Mouse (Mus musculus): ENCODE data around the gene Gldc. TPM values are rescaled to one million over a fixed set of nuclear protein-coding genes. Genes with fewer than 3 reads are reported as not detected.
A peak's percentile ranks its signal among the peaks of the same experiment; 100 is the strongest.

The Gldc gene
- polyA plus RNA-seq, 1 experiment from 2014 or later = 0.10 TPM

DNA sequence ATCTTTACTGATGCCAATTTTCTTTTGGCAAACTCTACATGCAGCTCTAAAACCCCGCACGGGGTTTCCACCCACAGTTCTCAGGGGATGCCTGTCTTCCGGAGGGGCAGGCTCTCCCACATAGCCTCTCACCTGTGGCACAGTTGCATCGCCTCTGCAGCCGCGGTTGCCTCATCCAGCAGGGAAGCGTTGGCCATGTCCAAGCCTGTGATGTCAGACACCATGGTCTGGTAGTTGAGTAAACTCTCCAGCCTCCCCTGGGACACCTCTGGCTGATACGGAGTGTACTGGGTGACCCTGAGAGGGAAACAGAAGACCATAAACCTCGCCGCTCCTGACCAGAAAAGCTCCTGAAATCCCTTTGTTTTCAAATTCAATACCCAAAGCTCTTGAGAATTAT is 23.9 kb downstream of the Gldc start:
- H3K4me3 ChIP-seq (ENCODE audit: low read depth, low read length) = no peak overlapping the region
- ATAC-seq (no peak), DNase-seq (ENCODE audit: low spot score) (no peak)
- no peaks in the 10 kb centered on the region for H3K9me3 ChIP-seq (ENCODE audit: low read length)
- no peaks in the 10 kb centered on the region for H3K36me3 ChIP-seq (ENCODE audit: insufficient read depth, low read length)
- H3K27ac ChIP-seq (ENCODE audit: low read length) = no peak overlapping the region
- 91% methylated on average over 10 of the region's 10 CpGs for WGBS
- no peaks in the 10 kb centered on the region for H3K27me3 ChIP-seq (replicated peaks; ENCODE audit: insufficient read depth, low read length)
- H3K4me2 ChIP-seq (replicated peaks; ENCODE audit: low read depth, low read length) = no peak overlapping the region
- H3K9ac ChIP-seq (replicated peaks; ENCODE audit: low read depth) = no peak overlapping the region
- H3K4me1 ChIP-seq (ENCODE audit: insufficient read depth, low read depth, low read length) = no peaks in the 10 kb centered on the region
- TF ChIP-seq CTCF (IDR thresholded peaks at IDR 0.05) = no peak
- no peak for TF ChIP-seq EP300 (IDR thresholded peaks at IDR 0.05)

DNA sequence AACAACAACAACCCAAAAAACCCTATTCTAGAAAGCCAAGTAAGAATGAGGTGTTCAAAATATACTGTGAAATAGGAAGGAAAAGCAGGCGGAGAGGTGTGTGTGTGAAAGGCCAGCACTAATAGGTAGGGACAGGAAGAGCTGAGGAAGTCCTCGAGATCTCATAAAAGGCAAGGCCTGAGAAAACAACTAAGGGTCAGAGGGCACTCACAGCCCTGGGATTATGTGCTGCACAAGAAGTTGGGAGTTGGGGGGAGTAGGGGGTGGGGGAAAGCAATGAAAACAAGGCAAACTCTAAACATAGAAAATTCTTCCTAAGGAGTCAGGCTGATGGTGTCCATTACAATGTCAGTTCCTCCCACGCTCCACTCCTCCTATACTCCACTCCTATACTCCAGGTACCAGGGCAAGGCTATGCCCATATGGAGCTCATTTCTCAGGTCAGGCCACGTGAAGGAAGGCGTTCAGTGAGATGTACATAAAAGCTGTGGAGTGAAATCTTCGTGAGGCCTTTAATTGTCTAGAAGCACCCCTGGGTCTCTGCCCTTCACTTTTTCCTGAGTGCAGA is 25.9 kb downstream of the Gldc start:
- H3K27ac ChIP-seq (ENCODE audit: low read length) = no peak overlapping the region
- no peak for DNase-seq (ENCODE audit: low spot score)
- 67% methylated on average over 6 of the region's 6 CpGs for WGBS
- H3K4me2 ChIP-seq (replicated peaks; ENCODE audit: low read depth, low read length) = no peak overlapping the region
- ATAC-seq = no peak
- H3K9ac ChIP-seq (replicated peaks; ENCODE audit: low read depth) = no peak overlapping the region
- TF ChIP-seq EP300 (IDR thresholded peaks at IDR 0.05) (no peak), CTCF (IDR thresholded peaks at IDR 0.05) (no peak)
- no peaks in the 10 kb centered on the region for H3K36me3 ChIP-seq (ENCODE audit: insufficient read depth, low read length)
- no peaks in the 10 kb centered on the region for H3K9me3 ChIP-seq (ENCODE audit: low read length)
- no peaks in the 10 kb centered on the region for H3K4me1 ChIP-seq (ENCODE audit: insufficient read depth, low read depth, low read length)
- no peaks in the 10 kb centered on the region for H3K27me3 ChIP-seq (replicated peaks; ENCODE audit: insufficient read depth, low read length)
- H3K4me3 ChIP-seq (ENCODE audit: low read depth, low read length) = no peak overlapping the region

DNA sequence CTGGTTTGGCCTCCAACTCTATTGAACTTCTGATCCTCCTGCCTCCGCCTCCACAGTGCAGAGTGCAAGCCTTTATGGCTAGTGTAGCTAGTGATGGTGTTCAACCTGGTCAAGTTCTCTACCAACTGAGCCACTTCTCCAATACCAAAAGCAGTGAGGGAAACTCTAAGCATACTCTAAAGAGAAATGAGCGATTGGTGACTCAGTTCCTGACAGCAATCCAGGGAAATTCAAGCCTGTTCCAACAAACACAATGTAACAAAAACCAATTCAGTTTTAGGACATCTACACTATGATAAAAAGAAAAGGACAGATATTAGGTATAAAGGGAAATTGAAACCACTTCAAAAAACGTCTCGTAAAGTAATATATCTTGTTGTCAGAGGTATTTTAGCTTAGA is 27.9 kb downstream of the Gldc start:
- H3K4me1 ChIP-seq (ENCODE audit: insufficient read depth, low read depth, low read length) = no peaks in the 10 kb centered on the region
- H3K9ac ChIP-seq (replicated peaks; ENCODE audit: low read depth) = no peak overlapping the region
- H3K27ac ChIP-seq (ENCODE audit: low read length) = no peak overlapping the region
- no peak overlapping the region for H3K4me3 ChIP-seq (ENCODE audit: low read depth, low read length)
- H3K36me3 ChIP-seq (ENCODE audit: insufficient read depth, low read length) = no peaks in the 10 kb centered on the region
- no peak for ATAC-seq
- DNase-seq (ENCODE audit: low spot score) = no peak
- WGBS = 81% methylated on average over 4 of the region's 4 CpGs
- no peak overlapping the region for H3K4me2 ChIP-seq (replicated peaks; ENCODE audit: low read depth, low read length)
- TF ChIP-seq CTCF (IDR thresholded peaks at IDR 0.05) (no peak), EP300 (IDR thresholded peaks at IDR 0.05) (no peak)
- H3K27me3 ChIP-seq (replicated peaks; ENCODE audit: insufficient read depth, low read length) = no peaks in the 10 kb centered on the region
- H3K9me3 ChIP-seq (ENCODE audit: low read length) = no peaks in the 10 kb centered on the region

DNA sequence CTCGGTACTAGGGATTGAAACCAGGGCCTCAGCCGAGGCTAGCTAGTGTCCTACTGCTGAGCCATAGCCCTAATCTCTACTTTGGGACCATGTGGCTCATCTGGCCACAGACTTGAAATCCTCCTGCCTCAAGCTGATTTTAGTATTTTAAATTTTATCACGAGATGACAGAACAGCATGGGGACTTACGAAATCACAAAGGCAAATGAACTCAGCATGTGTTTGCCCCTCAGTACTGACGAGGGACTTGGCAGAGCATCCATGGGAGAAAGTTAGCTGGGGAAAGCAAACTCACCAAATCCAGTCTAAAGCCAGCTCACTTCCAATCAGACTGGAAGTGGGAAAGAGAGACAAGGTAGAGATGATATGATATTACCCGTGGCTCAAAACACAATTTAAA is 28.5 kb downstream of the Gldc start:
- H3K4me3 ChIP-seq (ENCODE audit: low read depth, low read length) = no peak overlapping the region
- H3K4me2 ChIP-seq (replicated peaks; ENCODE audit: low read depth, low read length) = no peak overlapping the region
- H3K9me3 ChIP-seq (ENCODE audit: low read length) = no peaks in the 10 kb centered on the region
- H3K9ac ChIP-seq (replicated peaks; ENCODE audit: low read depth) = no peak overlapping the region
- ATAC-seq = no peak
- H3K27ac ChIP-seq (ENCODE audit: low read length) = no peak overlapping the region
- H3K36me3 ChIP-seq (ENCODE audit: insufficient read depth, low read length) = no peaks in the 10 kb centered on the region
- TF ChIP-seq EP300 (IDR thresholded peaks at IDR 0.05) (no peak), CTCF (IDR thresholded peaks at IDR 0.05) (no peak)
- WGBS = 62% methylated on average over 6 of the region's 6 CpGs
- H3K4me1 ChIP-seq (ENCODE audit: insufficient read depth, low read depth, low read length) = no peaks in the 10 kb centered on the region
- no peak for DNase-seq (ENCODE audit: low spot score)
- H3K27me3 ChIP-seq (replicated peaks; ENCODE audit: insufficient read depth, low read length) = no peaks in the 10 kb centered on the region

DNA sequence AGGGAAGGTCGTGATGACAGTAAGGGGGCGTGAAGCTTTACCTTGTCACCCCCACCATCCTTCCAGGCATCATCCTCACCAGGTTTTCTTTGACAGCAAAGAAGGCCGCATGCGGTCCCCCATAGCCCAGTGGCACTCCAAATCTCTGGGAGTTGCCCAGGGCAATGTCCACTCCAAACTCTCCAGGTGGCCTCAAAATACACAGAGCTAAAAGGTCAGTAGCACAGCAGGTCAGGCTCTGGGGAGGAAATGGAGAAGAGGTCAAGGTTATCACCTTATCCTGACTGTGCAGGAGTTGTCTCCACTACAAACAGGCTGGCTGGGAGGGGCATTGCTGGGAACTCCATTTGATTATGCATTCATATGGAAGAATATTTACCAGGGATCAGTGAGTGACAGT is 30.1 kb downstream of the Gldc start:
- WGBS = 81% methylated on average over 4 of the region's 4 CpGs
- H3K4me1 ChIP-seq (ENCODE audit: insufficient read depth, low read depth, low read length) = no peaks in the 10 kb centered on the region
- ATAC-seq (no peak), DNase-seq (ENCODE audit: low spot score) (no peak)
- no peak overlapping the region for H3K9ac ChIP-seq (replicated peaks; ENCODE audit: low read depth)
- no peaks in the 10 kb centered on the region for H3K27me3 ChIP-seq (replicated peaks; ENCODE audit: insufficient read depth, low read length)
- no peak overlapping the region for H3K4me3 ChIP-seq (ENCODE audit: low read depth, low read length)
- H3K27ac ChIP-seq (ENCODE audit: low read length) = no peak overlapping the region
- H3K36me3 ChIP-seq (ENCODE audit: insufficient read depth, low read length) = no peaks in the 10 kb centered on the region
- H3K4me2 ChIP-seq (replicated peaks; ENCODE audit: low read depth, low read length) = no peak overlapping the region
- TF ChIP-seq CTCF (IDR thresholded peaks at IDR 0.05) (no peak), EP300 (IDR thresholded peaks at IDR 0.05) (no peak)
- no peaks in the 10 kb centered on the region for H3K9me3 ChIP-seq (ENCODE audit: low read length)

DNA sequence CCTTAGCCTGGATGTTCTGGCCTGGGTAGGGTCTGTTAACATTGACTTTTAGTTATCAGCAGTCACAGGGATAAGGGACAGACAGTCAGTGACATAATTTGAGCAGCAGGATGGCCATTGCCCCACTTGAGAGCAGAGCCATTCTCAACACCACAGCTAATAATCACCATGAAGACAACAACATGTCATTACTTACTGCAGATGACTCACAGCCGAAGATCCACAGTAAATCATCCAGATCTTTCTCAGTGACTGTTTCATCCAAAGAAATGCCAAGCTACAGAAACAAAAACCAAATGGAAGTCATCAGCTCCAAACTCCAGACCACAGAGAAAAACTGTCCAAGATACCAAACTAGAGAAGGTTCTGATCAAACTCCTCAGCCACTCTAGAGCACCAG is 38.9 kb downstream of the Gldc start:
- no peaks in the 10 kb centered on the region for H3K36me3 ChIP-seq (ENCODE audit: insufficient read depth, low read length)
- TF ChIP-seq CTCF (IDR thresholded peaks at IDR 0.05) (no peak), EP300 (IDR thresholded peaks at IDR 0.05) (no peak; the same call in 1 of the 2 replicates)
- WGBS = 63% methylated on average over 1 of the region's 1 CpGs
- no peak overlapping the region for H3K27ac ChIP-seq (ENCODE audit: low read length)
- H3K4me2 ChIP-seq (replicated peaks; ENCODE audit: low read depth, low read length) = no peak overlapping the region
- peak; percentile 76 for ATAC-seq
- no peak overlapping the region for H3K9ac ChIP-seq (replicated peaks; ENCODE audit: low read depth)
- no peaks in the 10 kb centered on the region for H3K4me1 ChIP-seq (ENCODE audit: insufficient read depth, low read depth, low read length)
- no peaks in the 10 kb centered on the region for H3K9me3 ChIP-seq (ENCODE audit: low read length)
- H3K27me3 ChIP-seq (replicated peaks; ENCODE audit: insufficient read depth, low read length) = no peaks in the 10 kb centered on the region
- DNase-seq (ENCODE audit: low spot score) = peak; percentile 66
- H3K4me3 ChIP-seq (ENCODE audit: low read depth, low read length) = no peak overlapping the region

DNA sequence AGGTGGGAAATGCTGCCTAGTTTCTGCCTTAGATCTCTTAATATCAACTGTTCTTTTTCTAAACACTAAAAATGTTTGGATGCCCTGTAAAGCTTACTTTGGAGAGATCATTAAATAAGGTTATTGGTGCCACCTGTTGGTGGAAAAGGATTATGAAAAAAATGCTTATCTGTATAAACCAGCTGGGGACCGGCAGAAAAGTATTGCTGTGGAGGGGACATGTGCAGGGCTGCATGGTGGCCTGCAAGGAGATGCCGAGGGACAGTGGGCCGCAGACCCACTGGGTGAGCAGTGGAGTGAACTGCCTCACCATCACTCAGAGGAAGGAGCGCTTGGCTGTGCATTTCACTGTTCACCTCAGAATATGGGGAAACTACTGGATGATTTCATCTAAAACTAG is 47.1 kb downstream of the Gldc start:
- Histone ChIP-seq H3K27me3 (replicated peaks; ENCODE audit: insufficient read depth, low read length) (no peaks in the 10 kb centered on the region), H3K4me3 (ENCODE audit: low read depth, low read length) (no peak overlapping the region), H3K36me3 (ENCODE audit: insufficient read depth, low read length) (no peaks in the 10 kb centered on the region), H3K4me2 (replicated peaks; ENCODE audit: low read depth, low read length) (no peak overlapping the region), H3K9me3 (ENCODE audit: low read length) (no peaks in the 10 kb centered on the region), H3K4me1 (ENCODE audit: insufficient read depth, low read depth, low read length) (no peaks in the 10 kb centered on the region), H3K9ac (replicated peaks; ENCODE audit: low read depth) (no peak overlapping the region), H3K27ac (ENCODE audit: low read length) (no peak overlapping the region)
- no peak for ATAC-seq
- peak; percentile 67 for DNase-seq (ENCODE audit: low spot score)
- 61% methylated on average over 4 of the region's 4 CpGs for WGBS
- TF ChIP-seq EP300 (IDR thresholded peaks at IDR 0.05) = no peak
- TF ChIP-seq CTCF (IDR thresholded peaks at IDR 0.05) = peak; percentile 47

All from lung, postnatal 0 days (tissue).